Mouse (Mus musculus) neural tube, embryonic 10.5 days (tissue): Measurements from ENCODE around the gene Eif2ak1.

Experiments
- DNase-seq: peaks from one replicate; pipeline ENCODE4 v3.0.0-alpha.2; 2017; ENCODE audit warnings: low spot score; ENCODE audit errors: extremely low spot score

Eif2ak1 gene

GRCm38 (mm10) chr5:143897635-143898330 lies 80.2 kb downstream of the Eif2ak1 start, which contains the start of gene Ankrd61:
Gene Ankrd61 (minus strand): TSS chr5:143897685.
- DNase-seq = no peak

- no peak for DNase-seq
These were observed 84.5 kb downstream of the Eif2ak1 start for GRCm38 (mm10) chr5:143902111-143902510.

- no peak for DNase-seq
These were observed 86.2 kb downstream of the Eif2ak1 start for GRCm38 (mm10) chr5:143903813-143904212.

GRCm38 (mm10) chr5:143906429-143906828 lies 88.8 kb downstream of the Eif2ak1 start:
- no peak for DNase-seq

GRCm38 (mm10) chr5:143908926-143909325 lies 91.3 kb downstream of the Eif2ak1 start:
- DNase-seq = no peak

GRCm38 (mm10) chr5:143909417-143910400 lies 92.1 kb downstream of the Eif2ak1 start, which contains the start of the genes Aimp2 and Pms2:
Gene Aimp2 (minus strand): TSS chr5:143909847.
Gene Pms2 (plus strand): TSS chr5:143909964.
- DNase-seq = peak; percentile 94

- DNase-seq = no peak
These were observed 98.6 kb downstream of the Eif2ak1 start for GRCm38 (mm10) chr5:143916221-143916620.

GRCm38 (mm10) chr5:143917418-143917817 lies 99.8 kb downstream of the Eif2ak1 start:
- DNase-seq = no peak

GRCm38 (mm10) chr5:143918120-143918519 lies 100.5 kb downstream of the Eif2ak1 start:
- DNase-seq = no peak

GRCm38 (mm10) chr5:143924781-143925452 lies 107.3 kb downstream of the Eif2ak1 start:
- no peak for DNase-seq

GRCm38 (mm10) chr5:143927875-143928274 lies 110.3 kb downstream of the Eif2ak1 start, which contains the start of gene Gm42421:
Gene Gm42421 (plus strand): TSS chr5:143928175.
- DNase-seq = no peak

- no peak for DNase-seq
These were observed 111.7 kb downstream of the Eif2ak1 start for GRCm38 (mm10) chr5:143929291-143929690.

GRCm38 (mm10) chr5:143930656-143931055 lies 113.1 kb downstream of the Eif2ak1 start:
- no peak for DNase-seq

GRCm38 (mm10) chr5:143931863-143932580 lies 114.4 kb downstream of the Eif2ak1 start:
- no peak for DNase-seq

- DNase-seq = no peak
These were observed 115.2 kb downstream of the Eif2ak1 start, which contains the start of gene Rsph10b for GRCm38 (mm10) chr5:143932831-143933230. Gene Rsph10b (plus strand): TSS chr5:143933035.

- no peak for DNase-seq
These were observed 115.8 kb downstream of the Eif2ak1 start for GRCm38 (mm10) chr5:143933414-143933813.

GRCm38 (mm10) chr5:143933875-143934274 lies 116.3 kb downstream of the Eif2ak1 start:
- DNase-seq = no peak

GRCm38 (mm10) chr5:143936156-143936555 lies 118.6 kb downstream of the Eif2ak1 start:
- no peak for DNase-seq

- DNase-seq = no peak
These were observed 124.0 kb downstream of the Eif2ak1 start for GRCm38 (mm10) chr5:143941588-143941987.
